Comparison of ENCODE assay signal across 16 mouse cellular contexts in the genomic region with DNA sequence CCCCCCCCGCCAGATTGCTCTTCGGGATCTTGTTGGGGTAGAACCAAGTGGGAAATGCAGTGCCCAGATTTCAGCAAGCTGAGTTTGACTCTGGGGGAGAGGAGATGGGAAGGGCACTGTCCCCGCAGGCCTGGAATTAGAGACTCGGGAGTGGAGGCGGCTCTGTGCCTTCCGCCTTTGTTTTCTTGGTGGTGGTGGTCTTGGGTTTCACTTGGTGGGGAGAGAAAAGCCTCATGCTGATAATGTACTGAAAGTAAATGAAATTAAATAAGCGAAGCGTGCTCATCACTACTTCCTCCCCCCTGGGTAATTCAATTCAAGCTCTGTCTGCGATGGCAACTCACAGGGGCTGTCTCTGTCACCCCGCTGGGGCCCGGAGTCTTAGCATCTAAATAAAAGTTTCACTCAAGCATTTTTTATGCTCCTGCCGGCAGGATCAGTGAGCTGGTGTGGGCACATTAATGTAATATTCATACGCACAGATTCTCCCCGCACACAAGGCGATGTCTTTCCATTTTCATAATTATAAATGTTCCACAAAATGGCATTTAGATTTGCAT.
DNase-seq lines count a peak whose midpoint lies in the region; ATAC-seq and TF ChIP-seq lines count a peak whose summit lies in the region.
"Had no signal": no experiment of that assay in that cellular context is flagged by ENCODE, and none has a peak within 500 bp of the region (broad histone marks: within the 10 kb centered on the region; RNA-seq: fewer than 3 reads in every experiment).

No protein-coding gene starts in this region.

- H3K27ac ChIP-seq in kidney, embryonic 16.5 days (ENCODE audit: low read length) = 0 out of 2 replicates have a peak overlapping the region, but pooled peaks have one; percentile 1
- peak overlapping the region; percentile 72 for H3K27ac ChIP-seq in hindbrain, embryonic 10.5 days
- peak overlapping the region; percentile 31; the same call in 1 of the 2 replicates for H3K27ac ChIP-seq in hindbrain, embryonic 16.5 days (ENCODE audit: low read depth, low read length)
- no peak overlapping the region for H3K27ac ChIP-seq in midbrain, postnatal 0 days (ENCODE audit: low read depth, low read length)
- H3K27ac ChIP-seq: heart, adult 2 months; liver, embryonic 14.5 days; stomach, postnatal 0 days had no signal

- no peaks in the 10 kb centered on the region for H3K27me3 ChIP-seq in kidney, embryonic 16.5 days (ENCODE audit: insufficient read depth, low read length)
- no peaks in the 10 kb centered on the region for H3K27me3 ChIP-seq in hindbrain, embryonic 10.5 days (ENCODE audit: insufficient read depth, poor library complexity, severe bottlenecking)
- no peaks in the 10 kb centered on the region for H3K27me3 ChIP-seq in hindbrain, embryonic 16.5 days (replicated peaks; ENCODE audit: control insufficient read depth, insufficient read depth, low read length)
- H3K27me3 ChIP-seq in midbrain, postnatal 0 days (ENCODE audit: insufficient read depth, low read length) = no peaks in the 10 kb centered on the region

- H3K4me2 ChIP-seq in kidney, embryonic 16.5 days (replicated peaks; ENCODE audit: low read depth, low read length) = no peak overlapping the region
- peak overlapping the region; percentile 27; the same call in 1 of the 2 replicates for H3K4me2 ChIP-seq in hindbrain, embryonic 16.5 days (ENCODE audit: low read length)
- no peak overlapping the region; the same call in 1 of the 2 replicates for H3K4me2 ChIP-seq in midbrain, postnatal 0 days (ENCODE audit: low read depth, low read length, poor library complexity, severe bottlenecking)

- whole genome bisulfite sequencing in kidney, embryonic 16.5 days = 57% methylated on average over 15 of the region's 15 CpGs
- 34% methylated on average over 15 of the region's 15 CpGs for WGBS in hindbrain, embryonic 10.5 days
- 23% methylated on average over 15 of the region's 15 CpGs for WGBS in hindbrain, embryonic 16.5 days
- 19% methylated on average over 15 of the region's 15 CpGs for WGBS in midbrain, postnatal 0 days

- no peak overlapping the region for H3K4me3 ChIP-seq in kidney, embryonic 16.5 days (ENCODE audit: low read length)
- H3K4me3 ChIP-seq in hindbrain, embryonic 10.5 days = no peak overlapping the region; the same call in 1 of the 2 replicates
- no peak overlapping the region for H3K4me3 ChIP-seq in hindbrain, embryonic 16.5 days (ENCODE audit: low read length)
- no peak overlapping the region for H3K4me3 ChIP-seq in midbrain, postnatal 0 days (ENCODE audit: low read depth, low read length)
- H3K4me3 ChIP-seq: heart, adult 2 months; megakaryocyte, embryonic 14.5 days had no signal

- H3K9ac ChIP-seq in kidney, embryonic 16.5 days (replicated peaks; ENCODE audit: low read length) = no peak overlapping the region
- H3K9ac ChIP-seq in hindbrain, embryonic 16.5 days (ENCODE audit: low read depth, low read length) = no peak overlapping the region
- no peak overlapping the region; the same call in 1 of the 2 replicates for H3K9ac ChIP-seq in midbrain, postnatal 0 days (replicated peaks; ENCODE audit: low read length, poor library complexity, severe bottlenecking)
- H3K9ac ChIP-seq: liver, embryonic 14.5 days had no signal

- H3K9me3 ChIP-seq in kidney, embryonic 16.5 days (ENCODE audit: low read length) = no peaks in the 10 kb centered on the region
- H3K9me3 ChIP-seq in hindbrain, embryonic 10.5 days = no peaks in the 10 kb centered on the region
- no peaks in the 10 kb centered on the region for H3K9me3 ChIP-seq in hindbrain, embryonic 16.5 days (ENCODE audit: control insufficient read depth, low read length)
- H3K9me3 ChIP-seq in midbrain, postnatal 0 days (ENCODE audit: low read length) = no peaks in the 10 kb centered on the region
- H3K9me3 ChIP-seq: megakaryocyte, embryonic 14.5 days had no signal

- no peak for TF ChIP-seq CTCF in midbrain, postnatal 0 days (IDR thresholded peaks at IDR 0.05)

- no peak for DNase-seq in kidney, postnatal 25 days
- peak; percentile 43 for DNase-seq in hindbrain, embryonic 10.5 days (ENCODE audit: low spot score)
- peak; percentile 36 for DNase-seq in midbrain, postnatal 0 days (ENCODE audit: low spot score)
- DNase-seq in thymus, postnatal 25 days = no peak
- no peak for DNase-seq in cerebellum, adult 8-10 months
- DNase-seq: adrenal gland, postnatal 36 days; gastrocnemius, postnatal 10 days; layer of hippocampus, postnatal 36 days; right cerebral cortex, adult 18-20 months had no signal

- H3K4me1 ChIP-seq in kidney, embryonic 16.5 days (ENCODE audit: insufficient read depth, low read length) = peaks cover 16% of the 10 kb centered on the region; the same call in 1 of the 2 replicates
- peaks cover 36% of the 10 kb centered on the region for H3K4me1 ChIP-seq in hindbrain, embryonic 10.5 days (replicated peaks)
- peaks cover 7% of the 10 kb centered on the region for H3K4me1 ChIP-seq in hindbrain, embryonic 16.5 days (ENCODE audit: control insufficient read depth, insufficient read depth, low read depth, low read length)
- H3K4me1 ChIP-seq in midbrain, postnatal 0 days (ENCODE audit: insufficient read depth, low read length) = 0 out of 2 replicates have a peak, but pooled peaks cover 3% of the 10 kb centered on the region
- H3K4me1 ChIP-seq: megakaryocyte, embryonic 14.5 days had no signal

- H3K36me3 ChIP-seq in kidney, embryonic 16.5 days (ENCODE audit: insufficient read depth, low read length) = no peaks in the 10 kb centered on the region
- H3K36me3 ChIP-seq in hindbrain, embryonic 10.5 days = no peaks in the 10 kb centered on the region
- no peaks in the 10 kb centered on the region for H3K36me3 ChIP-seq in hindbrain, embryonic 16.5 days (ENCODE audit: control insufficient read depth, insufficient read depth, low read length)
- no peaks in the 10 kb centered on the region for H3K36me3 ChIP-seq in midbrain, postnatal 0 days (ENCODE audit: insufficient read depth, low read length)

- ATAC-seq in kidney, embryonic 16.5 days (ENCODE audit: low FRiP score, low TSS enrichment) = no peak
- ATAC-seq in hindbrain, embryonic 16.5 days = no peak
- no peak for ATAC-seq in midbrain, postnatal 0 days (ENCODE audit: low FRiP score)
- ATAC-seq: lung, postnatal 0 days had no signal

Comparison
In these comparisons a context has a peak if more than half of its experiments do, and no peak if none do; other contexts are left out.
1. DNase-seq: peak in hindbrain, embryonic 10.5 days (single experiment) and midbrain, postnatal 0 days (single experiment); none in kidney, postnatal 25 days (0 of 2), thymus, postnatal 25 days (single experiment) and cerebellum, adult 8-10 months (single experiment).